Mouse (Mus musculus) heart, embryonic 16.5 days (tissue): Measurements from ENCODE around the gene Timm44. TPM values are rescaled to one million over a fixed set of nuclear protein-coding genes. Genes with fewer than 3 reads are reported as not detected.

Source experiments
- ATAC-seq: fragments of 200-750 bp; cut with Nextera tagmentation; replicated peaks from 2 replicates; pipeline ENCODE4 v1.8.0; 2017; ENCODE audit warnings: moderate number of reproducible peaks; ENCODE audit not compliant: insufficient read depth, low FRiP score; ENCODE audit errors: extremely low read depth
- H3K27ac ChIP-seq: fragments of 300-500 bp; sonication (generic); 2 replicates; pipeline ENCODE4 v1.5.1; 2014; ENCODE audit warnings: mild to moderate bottlenecking, low read length, control low read depth, moderate library complexity
- H3K27me3 ChIP-seq: fragments of 300-500 bp; sonication (generic); 2 replicates; pipeline ENCODE4 v1.6.1; 2014; ENCODE audit warnings: low read length, mixed read lengths; ENCODE audit not compliant: control insufficient read depth, insufficient read depth
- H3K36me3 ChIP-seq: fragments of 300-500 bp; sonication (generic); 2 replicates; pipeline ENCODE4 v1.6.1; 2014; ENCODE audit not compliant: control insufficient read depth, insufficient read depth
- H3K4me1 ChIP-seq: fragments of 300-500 bp; sonication (generic); 2 replicates; pipeline ENCODE4 v1.6.1; 2014; ENCODE audit warnings: low read length, mixed read lengths; ENCODE audit not compliant: control insufficient read depth, insufficient read depth
- H3K4me2 ChIP-seq: fragments of 300-500 bp; sonication (generic); 2 replicates; pipeline ENCODE4 v1.6.1; 2014; ENCODE audit warnings: low read depth, mild to moderate bottlenecking, control low read depth, low read length
- H3K4me3 ChIP-seq: fragments of 300-500 bp; sonication (generic); 2 replicates; pipeline ENCODE4 v1.5.1; 2014; ENCODE audit warnings: mild to moderate bottlenecking, control low read depth, low read length
- H3K9ac ChIP-seq: fragments of 300-500 bp; sonication (generic); 2 replicates; pipeline ENCODE4 v1.6.1; 2014; ENCODE audit warnings: low read length, control low read depth
- H3K9me3 ChIP-seq: fragments of 300-500 bp; sonication (generic); replicated peaks from 2 replicates; pipeline ENCODE4 v1.6.1; 2016; ENCODE audit warnings: low read length; ENCODE audit not compliant: control insufficient read depth
- WGBS: fragments of 180-500 bp; shearing (Covaris S2); extraction: QIAGEN DNeasy Blood & Tissue Kit; methylation state at CpG from one replicate; pipeline ENCODE4 v1.1.7; 2014; 5-methylcytosine and 5-hydroxymethylcytosine counted together
- polyA plus RNA-seq: library from polyadenylated mRNA; unstranded; fragments of >200 nt; fragmentation: Nextera tagmentation; extraction: Ambion mirVana; gene quantifications from 2 replicates; pipeline ENCODE4 v1.2.1, GENCODE M21; 2015

Timm44 gene
- polyA plus RNA-seq, 1 experiment from 2014 or later: 75.5 TPM

DNA sequence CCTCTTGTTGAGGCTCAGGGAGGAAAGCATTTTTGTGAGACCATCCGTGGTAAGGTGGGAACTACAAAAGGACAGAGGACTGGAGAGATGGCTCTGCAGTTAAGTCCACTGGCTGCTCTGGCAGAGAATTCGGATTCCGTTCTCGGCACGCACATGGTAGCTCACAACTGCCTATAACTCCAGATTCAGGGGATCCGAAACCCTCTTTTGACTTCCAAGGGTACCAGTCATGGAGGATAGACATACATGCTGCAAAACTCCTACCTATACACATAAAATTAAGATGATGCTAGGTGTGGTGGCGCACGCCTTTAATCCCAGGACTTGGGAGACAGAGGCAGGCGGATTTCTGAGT is 375 bp upstream of the Timm44 start:
- Histone ChIP-seq H3K27ac (peak overlapping the region; percentile 67; the same call in 1 of the 2 replicates), H3K4me1 (peaks cover 7% of the 10 kb centered on the region), H3K9me3 (no peaks in the 10 kb centered on the region), H3K36me3 (peaks cover 23% of the 10 kb centered on the region), H3K27me3 (no peaks in the 10 kb centered on the region), H3K4me3 (peak overlapping the region; percentile 85), H3K4me2 (peak overlapping the region; percentile 62), H3K9ac (peak overlapping the region; percentile 86)
- WGBS: 22% methylated on average over 9 of the region's 9 CpGs
- no peak; the same call in 1 of the 2 replicates for ATAC-seq

DNA sequence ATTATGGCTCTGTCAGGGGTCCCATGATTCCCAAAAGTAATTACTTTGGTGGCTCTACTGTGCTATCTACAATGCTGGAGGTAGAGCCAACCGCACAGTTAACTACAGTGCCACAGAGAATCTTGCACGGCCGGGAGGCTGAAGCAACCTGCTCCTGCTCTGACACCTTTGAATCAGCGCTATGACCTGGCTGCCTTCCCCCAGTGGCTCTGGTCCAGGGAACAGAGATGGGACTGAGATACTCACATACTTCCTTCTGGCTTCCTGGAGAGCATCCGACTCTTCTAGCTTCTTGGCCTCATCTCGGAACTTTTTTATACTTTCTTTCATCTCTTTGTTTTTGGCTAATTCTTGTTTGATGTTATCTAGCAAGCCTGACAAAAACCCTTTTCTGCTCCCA is 6.1 kb downstream of the Timm44 start:
- Histone ChIP-seq H3K36me3 (peaks cover 74% of the 10 kb centered on the region), H3K9me3 (no peaks in the 10 kb centered on the region), H3K27me3 (no peaks in the 10 kb centered on the region), H3K27ac (no peak overlapping the region), H3K4me3 (no peak overlapping the region), H3K4me2 (no peak overlapping the region), H3K4me1 (peaks cover 3% of the 10 kb centered on the region), H3K9ac (no peak overlapping the region)
- ATAC-seq: no peak
- WGBS: 86% methylated on average over 6 of the region's 6 CpGs

DNA sequence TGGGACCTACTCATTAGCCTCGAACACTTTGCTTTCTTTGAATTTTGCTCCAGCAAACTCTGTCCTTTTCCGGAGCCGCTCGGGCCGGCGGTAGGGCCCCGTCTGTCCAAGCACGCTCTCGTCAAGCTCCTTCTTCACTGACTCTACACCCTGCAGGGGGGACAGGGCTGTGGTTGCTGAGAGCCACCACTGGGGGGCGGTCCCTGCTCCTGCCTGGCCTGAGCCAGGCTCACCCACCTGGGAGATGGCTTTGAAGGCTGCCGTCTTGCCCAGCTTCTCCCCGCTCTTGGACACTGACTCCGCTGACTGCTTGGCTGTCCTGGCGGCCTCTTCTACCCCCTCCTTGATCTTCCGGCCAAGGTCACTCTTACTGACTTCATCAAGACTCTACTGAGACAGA is 8.1 kb downstream of the Timm44 start:
- H3K4me2 ChIP-seq: no peak overlapping the region
- ATAC-seq: no peak; the same call in 1 of the 2 replicates
- H3K27me3 ChIP-seq: no peaks in the 10 kb centered on the region
- no peaks in the 10 kb centered on the region for H3K4me1 ChIP-seq
- peaks cover 70% of the 10 kb centered on the region for H3K36me3 ChIP-seq
- no peak overlapping the region for H3K27ac ChIP-seq
- H3K9ac ChIP-seq: no peak overlapping the region
- WGBS: 80% methylated on average over 15 of the region's 15 CpGs
- no peak overlapping the region for H3K4me3 ChIP-seq
- no peaks in the 10 kb centered on the region for H3K9me3 ChIP-seq

DNA sequence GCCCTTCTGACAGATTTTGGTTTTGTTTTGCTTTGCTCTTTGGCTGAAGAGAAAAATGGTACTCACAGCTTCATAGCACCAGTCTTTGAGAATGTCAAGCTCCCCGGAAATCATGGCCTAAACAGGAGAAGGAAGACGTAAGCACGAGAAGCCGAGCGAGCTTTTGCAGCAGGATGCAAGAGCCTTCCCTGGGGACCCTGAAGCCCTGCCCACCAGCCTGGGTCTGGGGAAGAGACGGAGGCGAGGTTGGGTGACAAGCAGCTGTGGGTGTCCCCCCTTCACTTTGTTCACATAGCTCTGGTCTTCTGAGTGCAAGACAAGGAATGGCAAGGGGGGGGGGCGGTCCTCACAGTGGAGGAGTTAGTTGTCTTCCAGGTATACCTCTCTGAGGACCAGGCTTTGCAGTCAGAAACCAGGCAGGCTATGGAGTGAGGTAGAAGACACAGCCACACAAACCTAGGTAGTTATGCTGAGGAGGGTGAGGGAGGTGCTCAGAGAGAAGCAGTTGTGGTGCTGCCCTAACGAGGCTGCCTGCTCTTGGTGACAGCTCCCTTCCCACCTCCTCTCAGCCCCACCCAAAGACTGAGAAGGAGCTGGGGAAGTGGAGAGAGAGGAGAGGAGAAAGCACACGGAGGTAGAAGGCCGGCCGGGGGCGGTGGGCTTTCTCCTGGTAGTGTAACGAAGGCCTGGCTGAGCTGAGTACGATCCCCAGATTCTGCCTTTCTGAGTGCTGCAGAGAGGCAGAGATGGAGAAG is 10.4 kb downstream of the Timm44 start:
- H3K36me3 ChIP-seq: peaks cover 81% of the 10 kb centered on the region
- H3K27ac ChIP-seq: no peak overlapping the region
- ATAC-seq: no peak
- no peak overlapping the region for H3K4me3 ChIP-seq
- H3K9ac ChIP-seq: no peak overlapping the region
- 87% methylated on average over 15 of the region's 15 CpGs for WGBS
- H3K27me3 ChIP-seq: no peaks in the 10 kb centered on the region
- H3K4me2 ChIP-seq: no peak overlapping the region
- H3K9me3 ChIP-seq: no peaks in the 10 kb centered on the region
- H3K4me1 ChIP-seq: no peaks in the 10 kb centered on the region

DNA sequence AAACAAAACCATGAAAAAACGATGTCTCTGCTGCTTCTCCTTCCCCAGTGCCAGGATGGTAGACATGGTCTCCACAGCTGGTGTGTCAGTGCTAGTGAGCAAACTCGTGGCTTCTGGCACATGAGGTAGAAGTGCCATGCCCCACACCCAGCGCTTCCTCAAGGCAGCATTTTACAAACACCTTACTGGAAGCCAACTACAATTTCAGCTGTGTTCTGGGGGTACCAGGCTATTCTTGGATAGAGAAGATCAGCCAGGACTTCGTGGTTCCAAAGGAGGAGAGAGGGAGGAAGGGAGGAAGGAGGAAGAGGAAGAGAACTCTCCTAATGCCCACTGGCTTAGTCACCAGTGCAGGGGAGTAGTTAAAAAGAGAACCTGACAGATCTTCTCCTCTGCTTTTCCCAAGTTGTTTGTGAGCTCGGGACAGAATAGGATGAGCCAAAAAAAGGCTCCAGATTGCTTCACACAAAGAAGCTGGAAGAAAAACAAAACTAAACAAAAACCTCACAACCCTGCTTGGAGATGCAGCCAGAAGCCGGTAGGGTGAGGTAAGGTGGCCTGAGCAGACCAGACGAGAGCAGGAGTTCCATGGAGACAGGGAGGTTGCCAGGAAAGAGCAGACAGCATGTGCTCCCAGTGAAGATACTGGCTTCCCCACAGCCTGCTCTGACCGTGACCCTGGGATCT is 12.5 kb downstream of the Timm44 start:
- H3K27me3 ChIP-seq: no peaks in the 10 kb centered on the region
- H3K4me2 ChIP-seq: no peak overlapping the region
- peaks cover 2% of the 10 kb centered on the region; the same call in 1 of the 2 replicates for H3K4me1 ChIP-seq
- H3K27ac ChIP-seq: no peak overlapping the region
- no peak overlapping the region for H3K9ac ChIP-seq
- 81% methylated on average over 8 of the region's 8 CpGs for WGBS
- H3K36me3 ChIP-seq: peaks cover 71% of the 10 kb centered on the region
- ATAC-seq: no peak
- H3K4me3 ChIP-seq: no peak overlapping the region
- no peaks in the 10 kb centered on the region for H3K9me3 ChIP-seq

DNA sequence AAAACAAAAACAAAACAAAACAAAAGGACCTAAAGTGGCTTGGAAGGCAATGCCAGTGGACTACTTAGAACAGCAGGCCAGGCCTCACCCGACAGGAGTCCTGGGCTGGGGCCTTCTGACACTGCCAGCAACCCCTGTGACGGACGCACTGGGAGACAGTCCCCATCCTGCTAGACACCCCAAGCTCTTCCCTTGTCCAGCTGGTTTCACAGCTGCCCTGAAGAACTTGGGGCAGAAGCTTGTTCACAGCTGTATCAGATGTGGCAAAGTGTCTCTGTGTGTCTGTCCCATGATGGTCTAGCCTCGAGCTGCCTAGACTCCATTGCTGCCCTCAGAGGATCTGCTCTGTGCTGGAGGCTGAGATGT is 15.9 kb downstream of the Timm44 start:
- 88% methylated on average over 4 of the region's 4 CpGs for WGBS
- Histone ChIP-seq H3K4me3 (no peak overlapping the region), H3K36me3 (peaks cover 54% of the 10 kb centered on the region), H3K27me3 (no peaks in the 10 kb centered on the region), H3K27ac (no peak overlapping the region; the same call in 1 of the 2 replicates), H3K4me1 (peaks cover 7% of the 10 kb centered on the region; the same call in 1 of the 2 replicates), H3K9me3 (no peaks in the 10 kb centered on the region), H3K4me2 (no peak overlapping the region), H3K9ac (no peak overlapping the region)
- no peak for ATAC-seq

GRCm38 (mm10) chr8:4259125-4259804 is 16.4 kb downstream of the Timm44 start, which contains the start of gene Ctxn1:
Gene Ctxn1 (minus strand): TSS chr8:4259274.
- peak; percentile 93 for ATAC-seq
- Histone ChIP-seq H3K27ac (peak within 1 kb of the TSS; percentile 52), H3K36me3 (peaks cover 53% of the 10 kb centered on the region), H3K4me3 (peak within 1 kb of the TSS; percentile 73), H3K9ac (peak within 1 kb of the TSS; percentile 73), H3K4me1 (peaks cover 8% of the 10 kb centered on the region), H3K4me2 (peak within 1 kb of the TSS; percentile 91), H3K9me3 (no peaks in the 10 kb centered on the region), H3K27me3 (no peaks in the 10 kb centered on the region)
- 6% methylated on average over 31 of the region's 33 CpGs for WGBS

DNA sequence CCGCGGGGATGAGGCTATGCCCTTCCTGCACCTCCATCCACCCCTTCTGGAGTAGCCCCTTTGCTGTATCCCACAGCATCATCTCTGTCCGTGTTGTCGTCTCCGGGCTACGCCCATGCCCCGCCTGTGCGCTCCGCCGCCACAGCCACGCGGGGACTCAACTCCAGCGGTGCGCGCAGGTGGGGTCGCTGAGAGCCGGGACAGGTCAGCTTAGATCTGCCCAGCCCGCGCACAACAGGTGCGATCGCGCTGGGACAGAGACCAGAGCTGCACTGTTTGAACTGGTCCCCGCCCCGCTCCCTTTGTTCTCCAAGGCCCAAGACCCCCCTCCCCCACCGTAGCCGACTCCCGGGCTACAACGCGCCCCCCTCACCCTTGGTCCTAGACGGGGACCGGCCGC is 17.0 kb downstream of the Timm44 start:
- Histone ChIP-seq H3K9me3 (no peaks in the 10 kb centered on the region), H3K4me1 (peaks cover 13% of the 10 kb centered on the region), H3K9ac (peak overlapping the region; percentile 73), H3K4me2 (peak overlapping the region; percentile 91), H3K27me3 (no peaks in the 10 kb centered on the region), H3K36me3 (peaks cover 52% of the 10 kb centered on the region), H3K27ac (peak overlapping the region; percentile 36), H3K4me3 (peak overlapping the region; percentile 73)
- peak; percentile 71 for ATAC-seq
- under 1% methylated on average over 26 of the region's 32 CpGs for WGBS

- no peak overlapping the region; the same call in 1 of the 2 replicates for H3K27ac ChIP-seq
- peak overlapping the region; percentile 73 for H3K9ac ChIP-seq
- 3% methylated on average over 35 of the region's 35 CpGs for WGBS
- no peaks in the 10 kb centered on the region for H3K27me3 ChIP-seq
- peak overlapping the region; percentile 91 for H3K4me2 ChIP-seq
- no peaks in the 10 kb centered on the region for H3K9me3 ChIP-seq
- peak; percentile 50 for ATAC-seq
- H3K36me3 ChIP-seq: peaks cover 48% of the 10 kb centered on the region
- H3K4me1 ChIP-seq: peaks cover 16% of the 10 kb centered on the region
- H3K4me3 ChIP-seq: peak overlapping the region; percentile 73
These were observed 17.5 kb downstream of the Timm44 start for GRCm38 (mm10) chr8:4258233-4258632.
